Mouse (Mus musculus) heart, embryonic 16.5 days (tissue): ENCODE results near the gene Cers1. TPM values are rescaled to one million over a fixed set of nuclear protein-coding genes. Genes with fewer than 3 reads are reported as not detected.

ENCODE experiments used
- polyA plus RNA-seq: library from polyadenylated mRNA; unstranded; fragments of >200 nt; fragmentation: Nextera tagmentation; extraction: Ambion mirVana; gene quantifications from 2 replicates; pipeline ENCODE4 v1.2.1, GENCODE M21; 2015

The Cers1 gene
- polyA plus RNA-seq, 1 experiment from 2014 or later = 1.3 TPM

Other genes starting within 250 kb of the Cers1 start
- 0.96 and 1.4 TPM in 2 replicates for gene Tm6sf2, start 242.9 kb upstream of the Cers1 start, polyA plus RNA-seq
- gene Hapln4, start 232.3 kb upstream of the Cers1 start, polyA plus RNA-seq = 0.04 TPM in 1 of 2 replicates, not detected in the other
- gene Ncan, start 194.9 kb upstream of the Cers1 start, polyA plus RNA-seq = 0.13 and 0.22 TPM in 2 replicates
- 35.7 and 37.8 TPM in 2 replicates for gene Nr2c2ap, start 184.4 kb upstream of the Cers1 start, polyA plus RNA-seq
- 18.9 and 21.0 TPM in 2 replicates for gene Rfxank, start 176.6 kb upstream of the Cers1 start, polyA plus RNA-seq
- 38.0 and 40.1 TPM in 2 replicates for gene Borcs8, start 176.3 kb upstream of the Cers1 start, polyA plus RNA-seq
- gene Mef2b, start 176.1 kb upstream of the Cers1 start, polyA plus RNA-seq = 0.51 and 1.1 TPM in 2 replicates
- gene Tmem161a, start 143.4 kb upstream of the Cers1 start, polyA plus RNA-seq = 88.9 and 103 TPM in 2 replicates
- gene Slc25a42, start 103.5 kb upstream of the Cers1 start, polyA plus RNA-seq = 11.7 and 13.7 TPM in 2 replicates
- gene Sugp2, start 81.5 kb upstream of the Cers1 start, polyA plus RNA-seq = 25.7 and 28.1 TPM in 2 replicates
- 19.6 and 22.1 TPM in 2 replicates for gene Armc6, start 81.3 kb upstream of the Cers1 start, polyA plus RNA-seq
- gene Homer3, start 32.9 kb upstream of the Cers1 start, polyA plus RNA-seq = 26.6 and 30.2 TPM in 2 replicates
- gene Ddx49, start 13.3 kb upstream of the Cers1 start, polyA plus RNA-seq = 34.1 and 34.2 TPM in 2 replicates
- 326 and 334 TPM in 2 replicates for gene Cope, start 13.3 kb upstream of the Cers1 start, polyA plus RNA-seq
- 0.45 and 1.4 TPM in 2 replicates for gene Gdf1, start 14.0 kb downstream of the Cers1 start, polyA plus RNA-seq
- gene Upf1, start 37.5 kb downstream of the Cers1 start, polyA plus RNA-seq = 7.9 and 9.7 TPM in 2 replicates
- gene Comp, start 57.8 kb downstream of the Cers1 start, polyA plus RNA-seq = 3.0 and 4.3 TPM in 2 replicates
- gene Crtc1, start 123.8 kb downstream of the Cers1 start, polyA plus RNA-seq = 10.2 and 10.7 TPM in 2 replicates
- gene Klhl26, start 161.2 kb downstream of the Cers1 start, polyA plus RNA-seq = 9.9 and 12.4 TPM in 2 replicates
- 0.13 and 0.41 TPM in 2 replicates for gene Tmem59l, start 171.6 kb downstream of the Cers1 start, polyA plus RNA-seq
- gene Crlf1, start 177.4 kb downstream of the Cers1 start, polyA plus RNA-seq = 3.2 and 17.8 TPM in 2 replicates
- gene Rex1bd, start 191.0 kb downstream of the Cers1 start, polyA plus RNA-seq = 122 and 129 TPM in 2 replicates
- gene Uba52, start 195.0 kb downstream of the Cers1 start, polyA plus RNA-seq = 691 and 770 TPM in 2 replicates
- 273 and 275 TPM in 2 replicates for gene Fkbp8, start 211.9 kb downstream of the Cers1 start, polyA plus RNA-seq
- gene Kxd1, start 212.2 kb downstream of the Cers1 start, polyA plus RNA-seq = 74.4 and 77.6 TPM in 2 replicates
- 14.0 and 15.4 TPM in 2 replicates for gene Ell, start 223.7 kb downstream of the Cers1 start, polyA plus RNA-seq